Mouse (Mus musculus) intestine, embryonic 16.5 days (tissue): Measurements from ENCODE around the gene Ikbip. TPM values are rescaled to one million over a fixed set of nuclear protein-coding genes. Genes with fewer than 3 reads are reported as not detected.
A peak's percentile ranks its signal among the peaks of the same experiment; 100 is the strongest.

Experiments used
- ATAC-seq: fragments of 200-750 bp; cut with Nextera tagmentation; 2 replicates; pipeline ENCODE4 v1.8.0; 2017; ENCODE audit warnings: moderate TSS enrichment, moderate library complexity
- H3K27ac ChIP-seq: fragments of 300-500 bp; sonication (generic); 2 replicates; pipeline ENCODE4 v1.5.1; 2014; ENCODE audit warnings: mild to moderate bottlenecking, low read length
- H3K27me3 ChIP-seq: fragments of 300-500 bp; sonication (generic); replicated peaks from 2 replicates; pipeline ENCODE4 v1.6.1; 2014; ENCODE audit warnings: low read length, control low read depth, mixed read lengths; ENCODE audit not compliant: control insufficient read depth, insufficient read depth
- H3K36me3 ChIP-seq: fragments of 300-500 bp; sonication (generic); 2 replicates; pipeline ENCODE4 v1.6.1; 2014; ENCODE audit warnings: low read length, control low read depth; ENCODE audit not compliant: control insufficient read depth, insufficient read depth
- H3K4me1 ChIP-seq: fragments of 300-500 bp; sonication (generic); 2 replicates; pipeline ENCODE4 v1.6.1; 2014; ENCODE audit warnings: low read length, control low read depth, mixed read lengths; ENCODE audit not compliant: control insufficient read depth, insufficient read depth
- H3K4me2 ChIP-seq: fragments of 300-500 bp; sonication (generic); 2 replicates; pipeline ENCODE4 v1.6.1; 2014; ENCODE audit warnings: low read depth, low read length, control low read depth
- H3K4me3 ChIP-seq: fragments of 300-500 bp; sonication (generic); 2 replicates; pipeline ENCODE4 v1.5.1; 2014; ENCODE audit warnings: mild to moderate bottlenecking, low read length
- H3K9ac ChIP-seq: fragments of 300-500 bp; sonication (generic); 2 replicates; pipeline ENCODE4 v1.6.1; 2014; ENCODE audit warnings: low read depth, low read length
- H3K9me3 ChIP-seq: fragments of 300-500 bp; sonication (generic); 2 replicates; pipeline ENCODE4 v1.6.1; 2016; ENCODE audit warnings: low read length, control low read depth; ENCODE audit not compliant: control insufficient read depth
- WGBS: fragments of 180-500 bp; shearing (Covaris S2); extraction: QIAGEN DNeasy Blood & Tissue Kit; methylation state at CpG from one replicate; pipeline ENCODE4 v1.1.7; 2014; 5-methylcytosine and 5-hydroxymethylcytosine counted together
- polyA plus RNA-seq: library from polyadenylated mRNA; unstranded; fragments of >200 nt; fragmentation: Nextera tagmentation; extraction: Ambion mirVana; gene quantifications from 2 replicates; pipeline ENCODE4 v1.2.1, GENCODE M21; 2015

Gene Ikbip
- polyA plus RNA-seq, 1 experiment from 2014 or later = 31.7 TPM

DNA sequence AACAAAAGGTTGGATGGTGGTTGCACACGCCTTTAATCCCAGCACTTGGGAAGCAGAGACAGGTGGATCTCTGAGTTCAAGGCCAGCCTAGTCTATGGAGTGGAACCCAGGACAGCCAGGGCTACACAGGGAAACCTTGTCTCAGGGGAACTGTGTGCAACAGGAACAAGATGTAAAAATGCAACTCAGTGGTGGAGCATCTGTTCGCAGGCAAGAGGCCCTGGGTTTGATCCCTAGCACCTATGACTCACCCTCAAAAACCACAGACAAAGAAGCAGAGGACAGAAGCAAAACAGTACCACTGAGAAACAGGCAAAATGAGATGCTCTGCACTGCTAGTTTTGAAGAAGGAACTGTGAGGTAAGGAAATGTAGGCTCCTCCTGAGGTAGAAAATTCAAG, 6.1 kb upstream of the Ikbip start:
- 87% methylated on average over 2 of the region's 2 CpGs for WGBS

DNA sequence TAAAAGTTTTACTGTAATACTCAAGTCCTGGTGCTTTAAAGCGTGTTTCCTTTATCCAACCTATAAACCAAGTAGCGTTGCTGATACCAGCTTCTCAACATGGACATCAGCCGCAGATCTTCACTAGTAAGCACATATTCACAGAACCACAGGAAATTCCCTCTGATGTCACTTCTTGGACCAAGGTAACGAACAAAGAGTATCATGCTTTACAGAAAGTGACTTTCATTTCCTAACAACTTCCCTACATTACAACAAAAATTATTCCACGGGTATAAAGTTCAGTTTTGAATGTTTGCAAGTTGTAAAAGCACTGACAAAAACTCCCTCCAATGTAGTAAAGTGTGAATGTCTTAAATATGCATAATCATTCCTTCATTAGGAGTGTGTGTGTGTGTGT, 2.2 kb upstream of the Ikbip start:
- H3K9me3 ChIP-seq = no peaks in the 10 kb centered on the region
- H3K27me3 ChIP-seq = no peaks in the 10 kb centered on the region
- H3K27ac ChIP-seq = no peak overlapping the region
- WGBS = 73% methylated on average over 5 of the region's 5 CpGs
- 0 out of 2 replicates have a peak, but pooled peaks cover 6% of the 10 kb centered on the region for H3K4me1 ChIP-seq
- no peak for ATAC-seq
- no peaks in the 10 kb centered on the region; the same call in 1 of the 2 replicates for H3K36me3 ChIP-seq
- no peak overlapping the region for H3K4me2 ChIP-seq
- no peak overlapping the region for H3K4me3 ChIP-seq
- H3K9ac ChIP-seq = no peak overlapping the region

More for the DNA sequence above, 6.1 kb upstream of the Ikbip start:
- H3K9me3 ChIP-seq = no peaks in the 10 kb centered on the region
- no peak overlapping the region for H3K9ac ChIP-seq
- H3K4me3 ChIP-seq = no peak overlapping the region
- no peak overlapping the region for H3K27ac ChIP-seq
- H3K36me3 ChIP-seq = peaks cover 3% of the 10 kb centered on the region
- H3K4me1 ChIP-seq = 0 out of 2 replicates have a peak, but pooled peaks cover 2% of the 10 kb centered on the region
- no peaks in the 10 kb centered on the region for H3K27me3 ChIP-seq
- ATAC-seq = no peak
- H3K4me2 ChIP-seq = no peak overlapping the region

DNA sequence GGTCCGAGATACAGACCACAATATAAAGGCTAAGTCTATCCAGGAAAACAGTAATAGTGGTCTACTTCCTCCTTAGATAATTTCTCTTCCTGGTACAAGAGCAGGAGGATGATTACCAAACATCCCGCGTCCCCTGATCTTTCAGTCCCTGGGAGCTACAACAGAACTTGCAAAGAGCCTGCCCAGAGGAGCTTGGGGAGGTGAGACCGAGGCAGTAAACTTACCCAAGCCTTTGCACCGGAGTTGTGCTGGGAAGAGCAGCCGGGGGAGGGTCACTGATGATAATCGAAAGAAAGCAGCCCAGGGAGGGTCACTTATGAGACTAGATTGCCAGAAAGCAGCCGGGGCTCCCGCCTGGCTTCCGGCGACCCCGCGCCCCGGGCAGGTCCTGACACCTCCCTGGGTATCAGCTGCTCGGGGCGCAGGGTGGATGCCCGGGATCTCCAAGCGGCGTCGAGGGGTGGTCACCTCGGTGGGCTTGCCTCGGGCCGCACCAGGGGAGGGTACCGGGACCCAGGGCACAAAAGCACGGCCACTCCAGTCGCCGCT, 707 bp upstream of the Ikbip start:
- H3K4me3 ChIP-seq = peak overlapping the region; percentile 98
- under 1% methylated on average over 27 of the region's 27 CpGs for WGBS
- ATAC-seq = peak; percentile 49
- H3K4me1 ChIP-seq = 0 out of 2 replicates have a peak, but pooled peaks cover 6% of the 10 kb centered on the region
- peak overlapping the region; percentile 94 for H3K9ac ChIP-seq
- no peaks in the 10 kb centered on the region for H3K27me3 ChIP-seq
- peak overlapping the region; percentile 60 for H3K4me2 ChIP-seq
- H3K9me3 ChIP-seq = no peaks in the 10 kb centered on the region
- H3K27ac ChIP-seq = peak overlapping the region; percentile 95
- H3K36me3 ChIP-seq = no peaks in the 10 kb centered on the region; the same call in 1 of the 2 replicates

DNA sequence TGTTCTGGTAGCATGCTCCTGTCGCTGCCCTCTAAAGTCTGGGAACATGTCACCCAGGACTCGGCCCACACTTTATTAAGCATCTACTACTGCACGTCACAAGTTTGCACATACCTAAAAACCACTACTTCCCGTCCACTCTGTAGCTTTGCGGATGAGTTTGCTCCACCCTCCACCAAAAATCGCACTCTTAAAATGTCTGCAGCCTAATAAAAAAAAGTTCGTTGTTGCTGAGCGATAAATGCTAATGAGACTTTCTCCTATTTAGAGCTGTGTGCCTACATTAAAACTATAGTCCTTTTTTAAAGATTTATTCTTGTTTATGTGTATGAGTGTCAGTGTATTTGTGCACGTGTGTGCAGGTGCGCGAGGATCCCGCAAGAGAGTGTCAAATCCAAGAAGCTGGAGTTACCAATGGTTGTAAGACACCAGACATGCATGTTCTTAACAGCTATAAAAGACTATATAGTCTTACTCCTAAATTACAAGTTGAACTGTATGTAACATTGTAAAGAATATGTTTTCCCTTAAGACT, 720 bp downstream of the Ikbip start:
- H3K4me2 ChIP-seq = peak overlapping the region; percentile 84
- H3K4me3 ChIP-seq = peak overlapping the region; percentile 98
- H3K36me3 ChIP-seq = no peaks in the 10 kb centered on the region
- peak overlapping the region; percentile 78 for H3K27ac ChIP-seq
- H3K9ac ChIP-seq = peak overlapping the region; percentile 94
- H3K27me3 ChIP-seq = no peaks in the 10 kb centered on the region
- H3K9me3 ChIP-seq = no peaks in the 10 kb centered on the region
- whole genome bisulfite sequencing = 40% methylated on average over 12 of the region's 12 CpGs
- 0 out of 2 replicates have a peak, but pooled peaks cover 6% of the 10 kb centered on the region for H3K4me1 ChIP-seq
- no peak for ATAC-seq

DNA sequence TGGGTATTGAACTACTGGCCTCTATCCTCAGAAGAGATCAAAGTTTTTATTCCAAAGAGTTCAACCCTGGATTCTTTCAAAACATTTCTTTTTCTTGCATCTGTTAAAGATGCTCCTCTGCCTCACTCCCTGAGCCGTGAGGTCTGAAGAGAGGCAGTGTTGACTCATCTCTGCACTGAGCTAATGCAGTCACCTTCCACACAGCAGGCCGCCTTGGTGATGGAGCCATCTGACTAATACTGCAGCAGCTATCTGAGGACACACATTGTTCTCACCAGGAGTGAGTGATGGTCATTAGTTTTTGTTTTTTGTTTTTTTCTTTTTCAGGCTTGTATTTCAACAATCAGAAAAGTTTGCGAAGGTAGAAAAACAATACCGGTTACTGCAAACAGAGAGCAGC, 10.1 kb downstream of the Ikbip start:
- H3K4me2 ChIP-seq = no peak overlapping the region
- H3K9me3 ChIP-seq = no peaks in the 10 kb centered on the region
- no peak overlapping the region for H3K27ac ChIP-seq
- no peak for ATAC-seq
- H3K4me3 ChIP-seq = no peak overlapping the region
- H3K9ac ChIP-seq = no peak overlapping the region
- WGBS = 85% methylated on average over 4 of the region's 4 CpGs
- no peaks in the 10 kb centered on the region for H3K27me3 ChIP-seq
- H3K4me1 ChIP-seq = no peaks in the 10 kb centered on the region
- H3K36me3 ChIP-seq = no peaks in the 10 kb centered on the region

DNA sequence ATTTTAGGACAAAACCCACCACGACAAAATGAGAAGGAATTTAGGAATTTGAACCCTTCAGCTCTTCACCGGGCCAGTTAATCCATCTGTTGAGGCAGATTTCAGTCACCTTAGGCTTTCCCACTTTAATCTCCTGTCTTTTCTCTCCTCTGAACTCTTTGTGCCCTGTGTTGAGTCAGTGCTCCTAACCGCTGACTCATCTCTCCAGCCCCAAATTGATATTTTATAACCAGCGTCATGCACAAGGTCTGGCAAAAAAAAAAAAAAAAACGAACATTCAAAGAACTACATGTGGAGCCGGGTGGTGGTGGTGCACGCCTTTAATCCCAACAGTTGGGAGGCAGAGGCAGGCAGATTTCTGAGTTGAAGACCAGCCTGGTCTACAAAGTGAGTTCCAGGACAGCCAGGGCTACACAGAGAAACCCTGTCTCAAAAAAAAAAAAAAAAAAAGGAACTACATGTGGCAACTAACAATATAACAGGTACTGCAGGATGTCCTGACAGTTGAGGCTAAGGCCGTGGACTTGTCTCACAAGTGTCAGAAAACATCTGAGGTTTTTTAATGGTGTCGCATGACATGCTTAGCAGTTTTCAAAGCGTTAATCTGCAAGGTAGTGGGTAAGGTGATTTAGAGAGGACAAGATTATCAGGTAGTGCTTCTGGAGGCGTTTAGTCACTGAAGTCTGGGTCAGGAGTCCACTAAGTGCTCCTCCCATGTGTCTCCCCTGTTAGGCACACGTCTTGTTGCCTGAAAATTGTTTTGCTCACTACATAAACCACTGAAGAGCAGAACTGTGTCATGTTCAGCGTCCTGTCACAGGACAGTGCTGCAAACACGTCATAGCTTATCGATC, 11.7 kb downstream of the Ikbip start:
- peak; percentile 69; the same call in 1 of the 2 replicates for ATAC-seq
- Histone ChIP-seq H3K9me3 (no peaks in the 10 kb centered on the region), H3K4me3 (no peak overlapping the region), H3K27ac (no peak overlapping the region), H3K4me2 (no peak overlapping the region), H3K27me3 (no peaks in the 10 kb centered on the region), H3K9ac (no peak overlapping the region), H3K4me1 (no peaks in the 10 kb centered on the region), H3K36me3 (no peaks in the 10 kb centered on the region; the same call in 1 of the 2 replicates)
- WGBS = 77% methylated on average over 15 of the region's 15 CpGs

DNA sequence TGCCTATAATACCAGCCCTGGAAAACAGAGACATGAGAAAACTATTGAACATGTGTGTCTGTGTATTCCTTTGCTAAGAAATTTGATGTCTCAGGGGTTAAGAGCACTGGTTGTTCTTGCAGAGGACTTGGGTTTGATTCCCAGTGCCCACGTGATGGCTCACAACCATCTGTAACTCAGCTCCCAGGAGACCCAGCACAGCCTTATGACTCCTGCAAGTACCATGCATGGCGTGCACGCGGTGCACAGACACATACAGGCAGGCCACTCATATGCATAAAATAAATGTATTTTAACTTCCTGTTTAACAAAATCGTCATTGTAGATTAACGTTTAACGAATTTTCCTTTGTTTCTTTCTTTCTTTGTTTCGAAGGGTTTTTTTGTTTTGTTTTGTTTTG, 15.3 kb downstream of the Ikbip start:
- WGBS = 92% methylated on average over 8 of the region's 8 CpGs
- Histone ChIP-seq H3K36me3 (peaks cover 3% of the 10 kb centered on the region; the same call in 1 of the 2 replicates), H3K9me3 (no peaks in the 10 kb centered on the region), H3K4me1 (no peaks in the 10 kb centered on the region), H3K9ac (no peak overlapping the region), H3K27ac (no peak overlapping the region), H3K27me3 (no peaks in the 10 kb centered on the region), H3K4me3 (no peak overlapping the region), H3K4me2 (no peak overlapping the region)
- ATAC-seq = no peak

DNA sequence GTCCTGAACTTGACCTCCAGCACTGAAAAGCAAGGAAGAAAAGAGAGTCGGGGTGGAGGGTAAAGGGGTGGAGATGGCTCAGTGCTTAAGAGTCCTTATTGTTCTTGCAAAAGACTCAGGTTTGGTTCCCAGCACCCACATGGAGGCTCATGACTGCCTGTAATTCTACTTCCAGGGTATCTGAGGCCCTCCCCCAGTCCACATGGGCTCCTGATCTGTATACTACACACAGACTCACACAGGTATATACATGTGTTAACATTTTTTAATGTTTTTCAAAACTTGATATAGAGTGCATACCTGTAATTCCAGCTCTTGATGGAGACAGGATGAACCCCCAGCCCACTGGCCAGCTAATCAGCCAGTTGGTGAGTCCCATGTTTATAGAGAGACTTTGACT, 17.4 kb downstream of the Ikbip start:
- Histone ChIP-seq H3K27ac (no peak overlapping the region), H3K27me3 (no peaks in the 10 kb centered on the region), H3K36me3 (peaks cover 3% of the 10 kb centered on the region; the same call in 1 of the 2 replicates), H3K4me2 (no peak overlapping the region), H3K4me1 (no peaks in the 10 kb centered on the region), H3K4me3 (no peak overlapping the region), H3K9ac (no peak overlapping the region), H3K9me3 (no peaks in the 10 kb centered on the region)
- no peak for ATAC-seq
- WGBS = 100% methylated on average over 1 of the region's 1 CpGs

DNA sequence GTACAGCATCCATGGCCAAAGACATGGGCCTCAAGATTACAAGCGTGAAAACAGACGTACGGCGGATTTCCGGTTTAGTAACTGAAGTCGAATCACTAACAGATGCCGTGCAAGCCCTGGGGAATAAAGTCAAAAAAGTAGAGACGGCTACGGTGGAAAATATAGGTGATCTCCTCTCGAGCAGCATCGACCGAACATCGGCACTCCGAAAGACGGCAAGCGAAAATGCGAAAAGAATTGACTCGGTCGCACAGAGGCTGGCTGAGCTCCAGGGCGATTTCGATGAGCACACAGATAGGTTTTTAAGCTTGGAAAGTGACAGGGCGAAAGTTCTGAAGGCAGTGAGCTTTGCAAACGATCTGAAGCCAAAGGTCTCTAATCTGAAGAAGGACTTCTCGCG, 19.2 kb downstream of the Ikbip start:
- Histone ChIP-seq H3K4me3 (no peak overlapping the region), H3K4me1 (no peaks in the 10 kb centered on the region), H3K4me2 (no peak overlapping the region), H3K9me3 (no peaks in the 10 kb centered on the region), H3K27ac (no peak overlapping the region), H3K9ac (no peak overlapping the region), H3K27me3 (no peaks in the 10 kb centered on the region), H3K36me3 (peaks cover 3% of the 10 kb centered on the region; the same call in 1 of the 2 replicates)
- 96% methylated on average over 25 of the region's 25 CpGs for WGBS
- ATAC-seq = no peak
